Mouse (Mus musculus) granulocyte monocyte progenitor cell, adult 5-6 weeks (primary cell): ENCODE measurements at regions not wholly inside any gene's neighbourhood (a gene's known extent, or its start where the extent isn't known, plus 50 kb on each side); places are given as distances from the start of the nearest gene placed in this dataset.

Experiments used
- ATAC-seq: replicated peaks from 2 replicates; pipeline ENCODE4 v1.8.0; 2016; ENCODE audit warnings: mild to moderate bottlenecking, moderate TSS enrichment, inconsistent platforms; ENCODE audit not compliant: poor library complexity, severe bottlenecking

GRCm38 (mm10) chr4:33589207-33589606 lies 279.1 kb downstream of the Rngtt start:
- no peak for ATAC-seq

GRCm38 (mm10) chr4:33594997-33595657 lies 285.0 kb downstream of the Rngtt start:
- ATAC-seq: no peak

GRCm38 (mm10) chr4:33595763-33596162 lies 285.7 kb downstream of the Rngtt start:
- ATAC-seq: no peak

DNA sequence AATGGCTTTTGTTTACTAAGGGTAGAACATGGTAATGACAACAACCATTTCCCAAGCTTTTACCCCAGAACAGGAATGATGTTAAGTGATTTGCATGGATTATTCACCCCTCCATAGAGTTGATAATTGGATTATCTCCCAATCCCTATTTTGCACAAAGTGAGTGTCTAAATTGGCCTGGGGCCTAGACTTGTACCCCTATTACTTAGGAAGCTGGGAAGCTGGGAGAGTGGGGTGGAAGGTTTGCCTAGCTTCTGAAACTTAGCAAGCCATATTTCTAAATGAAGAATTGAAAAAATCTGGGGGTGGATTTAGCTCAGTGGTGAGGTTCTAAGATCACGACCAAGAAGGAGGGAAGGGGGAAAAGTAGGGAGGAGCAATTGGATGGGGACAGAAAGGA lies 289.9 kb downstream of the Rngtt start:
- ATAC-seq: no peak

GRCm38 (mm10) chr4:33600805-33601204 lies 290.7 kb downstream of the Rngtt start:
- no peak for ATAC-seq

- ATAC-seq: no peak
These were observed 294.5 kb downstream of the Rngtt start for GRCm38 (mm10) chr4:33604636-33605035.

DNA sequence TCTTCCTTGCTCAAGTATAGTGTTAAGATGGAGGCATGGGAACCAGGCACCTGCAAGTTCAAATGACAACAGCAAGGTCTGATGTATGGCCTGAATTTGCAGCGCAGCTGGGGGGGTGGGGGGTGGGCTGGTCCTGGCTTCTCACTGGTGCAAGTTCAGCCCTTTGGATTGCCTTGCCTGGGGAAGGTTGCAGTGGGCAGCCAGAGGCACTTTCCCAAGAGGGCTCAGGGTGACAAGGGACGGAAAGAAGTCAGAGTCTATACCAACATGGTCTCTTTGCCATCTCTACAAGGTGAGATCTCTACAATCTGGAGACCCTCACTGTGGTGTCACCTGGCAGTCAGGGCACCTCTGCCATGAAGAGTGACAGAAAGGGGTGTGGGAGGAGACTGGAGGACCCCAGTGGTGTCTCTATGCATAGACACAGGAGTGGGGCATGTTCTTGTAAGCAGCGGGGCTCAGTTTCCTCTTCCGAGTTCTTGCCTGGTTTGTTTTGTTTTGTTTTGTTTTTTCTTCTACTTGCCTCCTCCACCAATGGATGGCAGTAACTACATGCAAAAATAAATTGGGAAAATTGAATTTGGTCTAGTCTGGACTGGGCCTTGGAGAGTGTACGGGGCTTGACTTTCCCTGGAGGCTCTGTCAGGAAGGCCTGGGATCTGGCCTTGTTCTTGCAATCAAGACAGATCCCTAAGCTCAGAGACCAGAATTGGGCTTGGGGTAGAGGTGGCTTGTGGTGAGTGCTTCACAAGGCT lies 284.4 kb upstream of the Cnr1 start:
- ATAC-seq: no peak

DNA sequence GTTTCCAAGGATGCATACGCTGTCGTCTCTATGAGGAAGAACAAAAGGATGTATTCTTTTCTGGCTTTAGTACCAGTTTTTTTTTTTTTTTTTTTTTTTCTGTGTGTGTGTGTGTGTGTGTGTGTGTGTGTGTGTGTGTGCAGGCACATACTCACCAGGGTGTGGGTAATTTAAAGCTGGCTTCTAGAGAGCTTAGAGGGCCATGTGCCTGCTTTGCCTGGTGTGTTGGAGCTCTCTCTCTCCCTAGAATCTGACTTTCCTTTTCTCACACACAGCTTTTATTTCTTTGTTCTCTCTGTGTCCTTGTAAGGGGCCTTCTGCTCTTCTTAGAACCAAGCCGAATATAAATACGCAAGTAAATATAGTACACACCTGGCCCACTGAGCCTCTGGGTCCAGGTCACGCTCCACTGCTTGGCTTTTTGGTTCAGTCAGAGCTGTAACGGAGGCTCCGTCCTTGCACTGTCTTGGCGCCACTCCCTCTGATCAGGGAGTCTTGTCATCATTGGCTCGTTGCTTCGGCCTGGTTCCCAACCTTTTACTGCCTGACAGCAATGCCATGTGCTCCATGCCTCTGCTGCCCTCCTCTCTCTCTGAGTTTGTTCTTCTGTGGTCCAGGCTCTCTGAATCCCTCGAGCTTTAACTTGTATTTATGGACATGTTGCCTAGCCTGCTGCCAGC lies 283.7 kb upstream of the Cnr1 start:
- ATAC-seq: no peak

DNA sequence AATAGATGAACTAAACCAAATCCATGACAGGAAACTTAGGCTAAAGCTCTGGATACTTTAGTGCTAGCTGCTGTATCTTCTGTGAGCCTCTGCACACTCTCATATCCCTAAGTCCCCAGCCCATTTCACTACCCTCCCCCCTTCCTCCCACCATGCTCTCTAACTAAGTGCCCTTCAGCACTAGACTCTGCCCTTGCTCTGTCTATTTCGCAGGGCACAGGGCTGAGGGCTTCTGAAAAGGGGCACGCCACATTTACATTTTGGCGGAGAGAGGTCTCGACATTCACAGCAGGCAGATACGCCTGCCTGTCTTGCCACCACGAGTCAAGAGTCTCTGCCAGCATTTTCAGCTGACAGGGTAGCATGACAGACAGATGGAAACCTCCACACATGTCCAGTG lies 282.5 kb upstream of the Cnr1 start:
- ATAC-seq: no peak

- no peak for ATAC-seq
These were observed 281.9 kb upstream of the Cnr1 start for GRCm38 (mm10) chr4:33642526-33642925.

- no peak for ATAC-seq
These were observed 279.2 kb upstream of the Cnr1 start for GRCm38 (mm10) chr4:33645217-33645616.

GRCm38 (mm10) chr4:33651292-33651691 lies 273.1 kb upstream of the Cnr1 start:
- no peak for ATAC-seq

GRCm38 (mm10) chr4:33659766-33660165 lies 264.6 kb upstream of the Cnr1 start:
- no peak for ATAC-seq

DNA sequence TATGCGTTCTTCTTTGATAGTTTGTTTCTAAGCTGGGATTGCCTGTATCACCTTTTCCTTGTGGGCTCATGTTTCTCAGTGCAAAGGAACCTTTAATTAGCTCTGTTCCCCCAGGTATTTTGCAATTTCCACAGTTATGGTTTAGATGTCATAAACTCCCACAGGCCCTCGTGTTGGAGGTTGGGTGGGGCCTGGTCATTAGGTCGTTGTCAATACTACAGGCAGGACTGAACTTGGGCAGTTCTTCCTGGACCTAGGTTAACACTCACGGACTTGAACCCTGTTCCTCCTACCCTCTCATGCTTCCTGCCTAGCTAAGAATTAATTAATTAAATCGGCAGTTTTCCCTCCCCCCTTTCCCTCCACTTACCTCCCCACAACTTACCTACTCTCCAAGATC lies 263.8 kb upstream of the Cnr1 start:
- no peak for ATAC-seq

DNA sequence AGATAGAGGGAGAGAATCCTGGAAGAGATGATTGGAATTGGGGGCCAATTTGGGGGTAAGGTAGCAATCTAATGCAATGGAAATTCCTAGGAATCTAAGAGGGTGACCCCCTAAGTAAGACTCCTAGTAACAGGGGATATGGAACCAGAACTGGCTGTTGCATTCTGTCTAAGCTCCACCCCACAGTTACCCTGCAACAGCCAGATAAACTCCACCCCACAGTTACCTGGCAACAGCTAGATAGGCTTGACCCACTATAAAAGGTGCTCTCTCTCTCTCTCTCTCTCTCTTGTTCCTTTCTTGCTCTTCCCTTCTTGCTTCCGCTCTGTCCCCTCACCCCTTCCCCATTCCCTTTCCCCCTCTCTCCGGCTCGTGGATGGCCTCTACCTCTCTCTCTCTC lies 262.5 kb upstream of the Cnr1 start:
- no peak for ATAC-seq

GRCm38 (mm10) chr4:33662965-33663364 lies 261.4 kb upstream of the Cnr1 start:
- ATAC-seq: no peak

- no peak for ATAC-seq
These were observed 260.5 kb upstream of the Cnr1 start for GRCm38 (mm10) chr4:33663616-33664473.

GRCm38 (mm10) chr4:33664474-33664822 lies 259.9 kb upstream of the Cnr1 start:
- no peak for ATAC-seq

- no peak for ATAC-seq
These were observed 259.0 kb upstream of the Cnr1 start for GRCm38 (mm10) chr4:33665250-33665873.

GRCm38 (mm10) chr4:33668431-33668830 lies 256.0 kb upstream of the Cnr1 start:
- ATAC-seq: no peak
